25 mouse cellular contexts compared by ENCODE assay signal in the genomic region with DNA sequence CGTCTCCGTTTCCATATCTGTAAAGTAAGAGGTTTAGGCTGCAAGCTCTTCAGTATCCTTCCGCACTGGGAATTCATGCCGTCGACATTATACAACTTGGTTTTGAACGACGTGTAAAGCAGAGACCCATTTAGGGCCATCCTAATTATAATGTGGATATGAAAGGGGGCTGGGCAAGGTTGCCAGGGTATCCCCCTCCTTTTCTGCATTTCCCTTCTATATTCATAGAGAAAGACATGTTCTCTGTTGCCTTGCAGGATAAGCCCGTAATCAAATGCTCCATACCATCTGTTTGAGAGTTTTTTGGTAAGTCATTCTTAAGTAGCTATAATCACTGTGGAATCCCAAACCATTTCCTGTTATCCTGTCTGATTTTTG. TPM values are rescaled to one million over a fixed set of nuclear protein-coding genes. Genes with fewer than 3 reads are reported as not detected.
A peak's percentile ranks its signal among the peaks of the same experiment; 100 is the strongest.
DNase-seq lines count a peak whose midpoint lies in the region; ATAC-seq lines count a peak whose summit lies in the region.
"Had no signal": no experiment of that assay in that cellular context is flagged by ENCODE, and none has a peak within 500 bp of the region (broad histone marks: within the 10 kb centered on the region; RNA-seq: fewer than 3 reads in every experiment).

No protein-coding gene starts in this region.

- H3K4me3 ChIP-seq in forebrain, embryonic 14.5 days (ENCODE audit: low read depth, low read length) = no peak overlapping the region
- no peak overlapping the region for H3K4me3 ChIP-seq in forebrain, embryonic 10.5 days
- no peak overlapping the region for H3K4me3 ChIP-seq in hindbrain, embryonic 16.5 days (ENCODE audit: low read length)
- no peak overlapping the region for H3K4me3 ChIP-seq in hindbrain, embryonic 11.5 days (ENCODE audit: low read depth, low read length)
- H3K4me3 ChIP-seq in forebrain, embryonic 16.5 days (replicated peaks; ENCODE audit: low read length) = no peak overlapping the region
- H3K4me3 ChIP-seq: limb, embryonic 12.5 days; midbrain, embryonic 12.5 days had no signal

- H3K27ac ChIP-seq in forebrain, embryonic 14.5 days (ENCODE audit: low read depth, low read length) = no peak overlapping the region
- H3K27ac ChIP-seq in forebrain, embryonic 10.5 days = no peak overlapping the region
- no peak overlapping the region for H3K27ac ChIP-seq in hindbrain, embryonic 16.5 days (ENCODE audit: low read depth, low read length)
- no peak overlapping the region for H3K27ac ChIP-seq in hindbrain, embryonic 11.5 days (ENCODE audit: low read depth, low read length)
- no peak overlapping the region for H3K27ac ChIP-seq in forebrain, embryonic 16.5 days (ENCODE audit: low read length)
- H3K27ac ChIP-seq: limb, embryonic 12.5 days; macrophage; midbrain, embryonic 12.5 days had no signal

- peak overlapping the region; percentile 25; the same call in 1 of the 2 replicates for H3K4me2 ChIP-seq in forebrain, embryonic 14.5 days (ENCODE audit: low read length)
- no peak overlapping the region for H3K4me2 ChIP-seq in hindbrain, embryonic 16.5 days (ENCODE audit: low read length)
- H3K4me2 ChIP-seq in hindbrain, embryonic 11.5 days (replicated peaks; ENCODE audit: low read depth, low read length) = no peak overlapping the region
- peak overlapping the region; percentile 41 for H3K4me2 ChIP-seq in forebrain, embryonic 16.5 days (ENCODE audit: low read length)
- H3K4me2 ChIP-seq: limb, embryonic 12.5 days; liver, embryonic 11.5 days; midbrain, embryonic 12.5 days had no signal

- H3K9me3 ChIP-seq in forebrain, embryonic 14.5 days (replicated peaks; ENCODE audit: control insufficient read depth, low read length) = no peaks in the 10 kb centered on the region
- H3K9me3 ChIP-seq in forebrain, embryonic 10.5 days = no peaks in the 10 kb centered on the region
- H3K9me3 ChIP-seq in hindbrain, embryonic 16.5 days (ENCODE audit: control insufficient read depth, low read length) = no peaks in the 10 kb centered on the region
- no peaks in the 10 kb centered on the region for H3K9me3 ChIP-seq in hindbrain, embryonic 11.5 days (ENCODE audit: control insufficient read depth, low read length)
- no peaks in the 10 kb centered on the region for H3K9me3 ChIP-seq in forebrain, embryonic 16.5 days (ENCODE audit: control insufficient read depth, low read length)
- H3K9me3 ChIP-seq: midbrain, embryonic 12.5 days had no signal

- no peaks in the 10 kb centered on the region for H3K36me3 ChIP-seq in forebrain, embryonic 14.5 days (ENCODE audit: control insufficient read depth, insufficient read depth, low read length)
- H3K36me3 ChIP-seq in forebrain, embryonic 10.5 days (replicated peaks) = no peaks in the 10 kb centered on the region
- H3K36me3 ChIP-seq in hindbrain, embryonic 16.5 days (ENCODE audit: control insufficient read depth, insufficient read depth, low read length) = no peaks in the 10 kb centered on the region
- H3K36me3 ChIP-seq in hindbrain, embryonic 11.5 days (ENCODE audit: control insufficient read depth, insufficient read depth, low read length) = no peaks in the 10 kb centered on the region
- H3K36me3 ChIP-seq in forebrain, embryonic 16.5 days (ENCODE audit: control insufficient read depth, insufficient read depth) = no peaks in the 10 kb centered on the region
- H3K36me3 ChIP-seq: limb, embryonic 12.5 days; midbrain, embryonic 12.5 days had no signal

- WGBS in forebrain, embryonic 14.5 days = 41% methylated on average over 8 of the region's 8 CpGs
- 86% methylated on average over 8 of the region's 8 CpGs for WGBS in forebrain, embryonic 10.5 days
- 67% methylated on average over 8 of the region's 8 CpGs for WGBS in hindbrain, embryonic 16.5 days
- 88% methylated on average over 8 of the region's 8 CpGs for WGBS in hindbrain, embryonic 11.5 days
- 33% methylated on average over 8 of the region's 8 CpGs for WGBS in forebrain, embryonic 16.5 days

- H3K4me1 ChIP-seq in forebrain, embryonic 14.5 days (ENCODE audit: control insufficient read depth, insufficient read depth, low read length) = peaks cover 2% of the 10 kb centered on the region; the same call in 1 of the 2 replicates
- peaks cover 10% of the 10 kb centered on the region; the same call in 1 of the 2 replicates for H3K4me1 ChIP-seq in forebrain, embryonic 10.5 days
- H3K4me1 ChIP-seq in hindbrain, embryonic 16.5 days (ENCODE audit: control insufficient read depth, insufficient read depth, low read depth, low read length) = no peaks in the 10 kb centered on the region
- no peaks in the 10 kb centered on the region for H3K4me1 ChIP-seq in hindbrain, embryonic 11.5 days (replicated peaks; ENCODE audit: control insufficient read depth, insufficient read depth, low read length)
- peaks cover 14% of the 10 kb centered on the region for H3K4me1 ChIP-seq in forebrain, embryonic 16.5 days (replicated peaks; ENCODE audit: control insufficient read depth, insufficient read depth, low read length)
- H3K4me1 ChIP-seq: limb, embryonic 12.5 days; midbrain, embryonic 12.5 days had no signal

- no peaks in the 10 kb centered on the region for H3K27me3 ChIP-seq in forebrain, embryonic 14.5 days (replicated peaks; ENCODE audit: control insufficient read depth, insufficient read depth, low read length)
- H3K27me3 ChIP-seq in forebrain, embryonic 10.5 days (ENCODE audit: poor library complexity, severe bottlenecking) = no peaks in the 10 kb centered on the region
- H3K27me3 ChIP-seq in hindbrain, embryonic 16.5 days (replicated peaks; ENCODE audit: control insufficient read depth, insufficient read depth, low read length) = no peaks in the 10 kb centered on the region
- H3K27me3 ChIP-seq in hindbrain, embryonic 11.5 days (ENCODE audit: control insufficient read depth, insufficient read depth, low read length) = no peaks in the 10 kb centered on the region
- H3K27me3 ChIP-seq in forebrain, embryonic 16.5 days (replicated peaks; ENCODE audit: control insufficient read depth, insufficient read depth, low read length) = no peaks in the 10 kb centered on the region
- H3K27me3 ChIP-seq: limb, embryonic 12.5 days; midbrain, embryonic 12.5 days had no signal

- peak; percentile 52; the same call in 1 of the 2 replicates for ATAC-seq in forebrain, embryonic 14.5 days
- ATAC-seq in hindbrain, embryonic 16.5 days = peak; percentile 20; the same call in 1 of the 2 replicates
- no peak for ATAC-seq in hindbrain, embryonic 11.5 days (ENCODE audit: low FRiP score)
- ATAC-seq in forebrain, embryonic 16.5 days = peak; percentile 66
- ATAC-seq: inflammation-experienced regulatory T-cells, adult 6 months; liver, postnatal 0 days; lung, postnatal 0 days had no signal

- no peak overlapping the region for H3K9ac ChIP-seq in forebrain, embryonic 14.5 days (ENCODE audit: low read length)
- H3K9ac ChIP-seq in hindbrain, embryonic 16.5 days (ENCODE audit: low read depth, low read length) = no peak overlapping the region
- no peak overlapping the region for H3K9ac ChIP-seq in hindbrain, embryonic 11.5 days (ENCODE audit: low read depth, low read length)
- no peak overlapping the region for H3K9ac ChIP-seq in forebrain, embryonic 16.5 days (replicated peaks; ENCODE audit: low read depth, low read length)
- H3K9ac ChIP-seq: limb, embryonic 12.5 days; liver, postnatal 0 days; midbrain, embryonic 12.5 days had no signal

- no peak for DNase-seq in forebrain, embryonic 14.5 days (ENCODE audit: low spot score)
- no peak for DNase-seq in forebrain, embryonic 10.5 days (ENCODE audit: extremely low spot score, low spot score)
- DNase-seq in hindbrain, embryonic 11.5 days (ENCODE audit: low spot score) = no peak
- DNase-seq in brain, adult 2 months (ENCODE audit: low read depth, low spot score) = peak; percentile 23
- no peak for DNase-seq in retina, embryonic 14.5 days (ENCODE audit: low spot score)
- DNase-seq: adrenal gland, postnatal 25 days; gastrocnemius, postnatal 14 days; heart, postnatal 4 days; kidney, adult 18-20 months; kidney, postnatal 4 days; liver, postnatal 0 days; thymus, adult 2 months; thymus, postnatal 4 days had no signal

RNA-seq across cellular contexts. Expression of a gene that starts 51.3 kb away (rescaled TPM):
- not detected in 2 replicates for polyA plus RNA-seq in forebrain, embryonic 14.5 days (2014; fragmentation: Nextera tagmentation; extraction: Ambion mirVana)
- polyA plus RNA-seq in forebrain, embryonic 10.5 days (2016; fragmentation: Nextera tagmentation; extraction: Ambion mirVana) = not detected in 2 replicates
- polyA plus RNA-seq in hindbrain, embryonic 16.5 days (2015; fragmentation: Nextera tagmentation; extraction: Ambion mirVana) = not detected in 2 replicates
- not detected in 2 replicates for polyA plus RNA-seq in hindbrain, embryonic 11.5 days (2014; fragmentation: Nextera tagmentation; extraction: Ambion mirVana)
- not detected in 2 replicates for polyA plus RNA-seq in forebrain, embryonic 16.5 days (2015; fragmentation: Nextera tagmentation; extraction: Ambion mirVana)
- polyA plus RNA-seq: embryonic facial prominence, embryonic 11.5 days; heart, embryonic 14.5 days; inflammation-experienced regulatory T-cells, adult 6 months; limb, embryonic 12.5 days; liver, embryonic 11.5 days; lung, postnatal 0 days; macrophage; midbrain, embryonic 12.5 days; small intestine, adult 2 months; stomach, embryonic 16.5 days had no signal

Comparison
In these comparisons a context has a peak if more than half of its experiments do, and no peak if none do; other contexts are left out.
1. H3K4me2 ChIP-seq: peak in forebrain, embryonic 14.5 days (single experiment) and forebrain, embryonic 16.5 days (single experiment); none in hindbrain, embryonic 16.5 days (single experiment) and hindbrain, embryonic 11.5 days (single experiment).